In the genomic region with DNA sequence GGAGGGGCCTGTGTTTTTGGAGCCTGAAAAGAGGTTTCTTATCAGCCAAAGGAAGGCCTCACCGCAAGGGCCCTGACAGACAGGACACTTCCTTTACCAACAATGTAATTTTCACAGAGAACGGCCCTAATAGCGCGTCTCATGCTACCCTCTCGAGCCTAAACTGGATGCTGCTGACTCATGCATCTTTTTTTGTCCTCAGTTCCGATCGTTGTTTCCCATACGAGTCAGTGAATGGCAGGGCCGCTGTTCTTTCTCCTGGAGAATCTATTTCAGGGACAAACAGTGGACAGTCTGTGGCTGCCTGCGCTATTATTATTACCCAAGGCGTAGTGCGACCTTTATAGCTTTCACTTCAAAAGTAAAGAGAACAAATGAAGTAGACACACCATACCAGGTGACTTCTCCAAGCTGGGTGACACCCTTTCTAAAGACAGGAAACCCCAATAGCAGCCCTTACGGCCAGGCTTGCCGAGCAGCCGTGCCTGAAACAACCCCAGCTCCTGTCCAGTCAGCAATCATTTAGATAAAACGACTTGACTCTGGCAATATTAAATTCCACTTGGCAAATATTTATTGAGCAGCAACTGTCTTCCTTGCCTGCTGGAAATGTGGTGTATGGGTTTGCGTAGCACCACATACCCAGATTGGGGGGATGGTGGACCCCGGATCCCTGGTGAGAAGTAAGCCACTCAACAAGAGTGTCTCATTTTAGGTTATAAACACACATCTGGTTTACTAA, we compare ENCODE assay signal across 13 mouse cellular contexts. TPM values are rescaled to one million over a fixed set of nuclear protein-coding genes. Genes with fewer than 3 reads are reported as not detected.
DNase-seq lines count a peak whose midpoint lies in the region; ATAC-seq lines count a peak whose summit lies in the region.
"Had no signal": no experiment of that assay in that cellular context is flagged by ENCODE, and none has a peak within 500 bp of the region (broad histone marks: within the 10 kb centered on the region; RNA-seq: fewer than 3 reads in every experiment).

No protein-coding gene starts in this region.

- no peaks in the 10 kb centered on the region for H3K9me3 ChIP-seq in intestine, embryonic 14.5 days (ENCODE audit: control insufficient read depth, low read length)
- H3K9me3 ChIP-seq in intestine, embryonic 16.5 days (ENCODE audit: control insufficient read depth, low read length), result no peaks in the 10 kb centered on the region
- no peaks in the 10 kb centered on the region for H3K9me3 ChIP-seq in limb, embryonic 10.5 days (replicated peaks)
- H3K9me3 ChIP-seq in megakaryocyte, embryonic 14.5 days, result no peaks in the 10 kb centered on the region
- H3K9me3 ChIP-seq in kidney, embryonic 16.5 days (ENCODE audit: low read length), result no peaks in the 10 kb centered on the region
- H3K9me3 ChIP-seq: hindbrain, embryonic 12.5 days had no signal

- no peak overlapping the region for H3K4me3 ChIP-seq in intestine, embryonic 14.5 days (ENCODE audit: low read depth, low read length)
- H3K4me3 ChIP-seq in intestine, embryonic 16.5 days (ENCODE audit: low read length), result no peak overlapping the region
- no peak overlapping the region for H3K4me3 ChIP-seq in limb, embryonic 10.5 days
- H3K4me3 ChIP-seq in megakaryocyte, embryonic 14.5 days (replicated peaks), result peak overlapping the region; percentile 88
- H3K4me3 ChIP-seq in kidney, embryonic 16.5 days (ENCODE audit: low read length), result no peak overlapping the region
- H3K4me3 ChIP-seq: hindbrain, embryonic 12.5 days; myocyte had no signal

- 52% methylated on average over 18 of the region's 18 CpGs for WGBS in intestine, embryonic 14.5 days
- WGBS in intestine, embryonic 16.5 days, result 47% methylated on average over 18 of the region's 18 CpGs
- WGBS in limb, embryonic 10.5 days, result 65% methylated on average over 18 of the region's 18 CpGs
- 62% methylated on average over 18 of the region's 18 CpGs for WGBS in kidney, embryonic 16.5 days

- H3K27ac ChIP-seq in intestine, embryonic 14.5 days (ENCODE audit: low read depth), result no peak overlapping the region
- H3K27ac ChIP-seq in intestine, embryonic 16.5 days (ENCODE audit: low read length), result no peak overlapping the region
- H3K27ac ChIP-seq in limb, embryonic 10.5 days, result peak overlapping the region; percentile 74
- no peak overlapping the region for H3K27ac ChIP-seq in kidney, embryonic 16.5 days (ENCODE audit: low read length)
- H3K27ac ChIP-seq: hindbrain, embryonic 12.5 days had no signal

- 0 out of 2 replicates have a peak, but pooled peaks have one; percentile 12 for ATAC-seq in intestine, embryonic 14.5 days (replicated peaks; ENCODE audit: low FRiP score, low TSS enrichment, low read depth)
- no peak for ATAC-seq in intestine, embryonic 16.5 days
- ATAC-seq in kidney, embryonic 16.5 days (ENCODE audit: low FRiP score, low TSS enrichment), result no peak
- ATAC-seq: forebrain, embryonic 16.5 days had no signal

- no peak overlapping the region for H3K9ac ChIP-seq in intestine, embryonic 14.5 days (ENCODE audit: low read length)
- no peak overlapping the region for H3K9ac ChIP-seq in intestine, embryonic 16.5 days (ENCODE audit: low read depth, low read length)
- no peak overlapping the region for H3K9ac ChIP-seq in kidney, embryonic 16.5 days (replicated peaks; ENCODE audit: low read length)
- H3K9ac ChIP-seq: hindbrain, embryonic 12.5 days had no signal

- no peak for DNase-seq in intestine, embryonic 14.5 days (ENCODE audit: low spot score)
- DNase-seq in heart, adult 18-20 months, result peak; percentile 43 to 56
- no peak for DNase-seq in limb, embryonic 10.5 days (ENCODE audit: low spot score)
- no peak for DNase-seq in embryo, embryonic 9.5 days (ENCODE audit: extremely low spot score)
- no peak for DNase-seq in testis, postnatal 10 days (ENCODE audit: low spot score)
- DNase-seq: kidney, postnatal 36 days; left cerebral cortex, postnatal 4 days had no signal

- no peaks in the 10 kb centered on the region for H3K27me3 ChIP-seq in intestine, embryonic 14.5 days (replicated peaks; ENCODE audit: control insufficient read depth, insufficient read depth, low read length)
- H3K27me3 ChIP-seq in intestine, embryonic 16.5 days (replicated peaks; ENCODE audit: control insufficient read depth, insufficient read depth, low read length), result no peaks in the 10 kb centered on the region
- H3K27me3 ChIP-seq in limb, embryonic 10.5 days (ENCODE audit: low read depth, poor library complexity, severe bottlenecking), result 0 out of 2 replicates have a peak, but pooled peaks cover 2% of the 10 kb centered on the region
- no peaks in the 10 kb centered on the region for H3K27me3 ChIP-seq in megakaryocyte, embryonic 14.5 days (replicated peaks)
- no peaks in the 10 kb centered on the region for H3K27me3 ChIP-seq in kidney, embryonic 16.5 days (ENCODE audit: insufficient read depth, low read length)
- H3K27me3 ChIP-seq: hindbrain, embryonic 12.5 days had no signal

- peaks cover 9% of the 10 kb centered on the region; the same call in 1 of the 2 replicates for H3K4me1 ChIP-seq in intestine, embryonic 14.5 days (replicated peaks; ENCODE audit: control insufficient read depth, insufficient read depth, low read length)
- H3K4me1 ChIP-seq in intestine, embryonic 16.5 days (ENCODE audit: control insufficient read depth, insufficient read depth, low read length), result no peaks in the 10 kb centered on the region
- H3K4me1 ChIP-seq in limb, embryonic 10.5 days, result peaks cover 56% of the 10 kb centered on the region
- peaks cover 78% of the 10 kb centered on the region for H3K4me1 ChIP-seq in megakaryocyte, embryonic 14.5 days
- peaks cover 6% of the 10 kb centered on the region; the same call in 1 of the 2 replicates for H3K4me1 ChIP-seq in kidney, embryonic 16.5 days (ENCODE audit: insufficient read depth, low read length)
- H3K4me1 ChIP-seq: hindbrain, embryonic 12.5 days had no signal

- no peaks in the 10 kb centered on the region for H3K36me3 ChIP-seq in intestine, embryonic 14.5 days (ENCODE audit: control insufficient read depth, insufficient read depth, low read length)
- no peaks in the 10 kb centered on the region for H3K36me3 ChIP-seq in intestine, embryonic 16.5 days (ENCODE audit: control insufficient read depth, insufficient read depth, low read length)
- no peaks in the 10 kb centered on the region for H3K36me3 ChIP-seq in limb, embryonic 10.5 days
- no peaks in the 10 kb centered on the region for H3K36me3 ChIP-seq in megakaryocyte, embryonic 14.5 days (replicated peaks; ENCODE audit: low read length)
- no peaks in the 10 kb centered on the region for H3K36me3 ChIP-seq in kidney, embryonic 16.5 days (ENCODE audit: insufficient read depth, low read length)
- H3K36me3 ChIP-seq: hindbrain, embryonic 12.5 days had no signal

- no peak overlapping the region for H3K4me2 ChIP-seq in intestine, embryonic 14.5 days (ENCODE audit: low read length)
- no peak overlapping the region for H3K4me2 ChIP-seq in intestine, embryonic 16.5 days (ENCODE audit: low read depth, low read length)
- no peak overlapping the region for H3K4me2 ChIP-seq in kidney, embryonic 16.5 days (replicated peaks; ENCODE audit: low read depth, low read length)
- H3K4me2 ChIP-seq: hindbrain, embryonic 12.5 days had no signal

RNA-seq across cellular contexts. Expression of gene Homer2, which starts 18.8 kb away (rescaled TPM):
- polyA plus RNA-seq in intestine, embryonic 14.5 days (2014; fragmentation: Nextera tagmentation; extraction: Ambion mirVana), result 21.7 and 33.8 TPM in 2 replicates
- 43.6 TPM in 2 replicates for polyA plus RNA-seq in intestine, embryonic 16.5 days (2015; fragmentation: Nextera tagmentation; extraction: Ambion mirVana)
- 10 to 100 TPM; 83.1 to 84.1 TPM for total RNA-seq in heart, adult 18-20 months (2021)
- 14.3 and 23.3 TPM in 2 replicates for polyA plus RNA-seq in limb, embryonic 10.5 days (2016; fragmentation: Nextera tagmentation; extraction: Ambion mirVana)
- polyA plus RNA-seq in megakaryocyte, embryonic 14.5 days (2012; ENCODE audit: insufficient read depth, low replicate concordance), result 1.3 and 4.4 TPM in 2 replicates
- polyA plus RNA-seq in kidney, embryonic 16.5 days (2015; fragmentation: Nextera tagmentation; extraction: Ambion mirVana), result 10.3 and 11.7 TPM in 2 replicates
- polyA plus RNA-seq: myocyte had no signal

RNA-seq across cellular contexts. Expression of gene Ramac, which starts 36.6 kb away (rescaled TPM):
- polyA plus RNA-seq in intestine, embryonic 14.5 days (2014; fragmentation: Nextera tagmentation; extraction: Ambion mirVana), result 125 and 136 TPM in 2 replicates
- polyA plus RNA-seq in intestine, embryonic 16.5 days (2015; fragmentation: Nextera tagmentation; extraction: Ambion mirVana), result 125 and 135 TPM in 2 replicates
- 10 to 100 TPM; 22.8 to 26.8 TPM for total RNA-seq in heart, adult 18-20 months (2021)
- polyA plus RNA-seq in limb, embryonic 10.5 days (2016; fragmentation: Nextera tagmentation; extraction: Ambion mirVana), result 111 TPM in 2 replicates
- 2.4 and 17.2 TPM in 2 replicates for polyA plus RNA-seq in megakaryocyte, embryonic 14.5 days (2012; ENCODE audit: insufficient read depth, low replicate concordance)
- polyA plus RNA-seq in kidney, embryonic 16.5 days (2015; fragmentation: Nextera tagmentation; extraction: Ambion mirVana), result 125 and 139 TPM in 2 replicates

Comparison
In these comparisons a context has a peak if more than half of its experiments do, and no peak if none do; other contexts are left out.
1. DNase-seq: peak in heart, adult 18-20 months (2 of 2); none in intestine, embryonic 14.5 days (single experiment), limb, embryonic 10.5 days (single experiment), embryo, embryonic 9.5 days (single experiment) and testis, postnatal 10 days (single experiment).